Mouse (Mus musculus) thymus, postnatal 36 days (tissue): Measurements from ENCODE around the gene Trpm5.

Experiments used
- DNase-seq, 2 experiments: peaks; one replicate each; pipeline ENCODE4 v3.0.0; 2022; ENCODE audit warnings: mixed read lengths in 2 of 2

Trpm5 gene

DNA sequence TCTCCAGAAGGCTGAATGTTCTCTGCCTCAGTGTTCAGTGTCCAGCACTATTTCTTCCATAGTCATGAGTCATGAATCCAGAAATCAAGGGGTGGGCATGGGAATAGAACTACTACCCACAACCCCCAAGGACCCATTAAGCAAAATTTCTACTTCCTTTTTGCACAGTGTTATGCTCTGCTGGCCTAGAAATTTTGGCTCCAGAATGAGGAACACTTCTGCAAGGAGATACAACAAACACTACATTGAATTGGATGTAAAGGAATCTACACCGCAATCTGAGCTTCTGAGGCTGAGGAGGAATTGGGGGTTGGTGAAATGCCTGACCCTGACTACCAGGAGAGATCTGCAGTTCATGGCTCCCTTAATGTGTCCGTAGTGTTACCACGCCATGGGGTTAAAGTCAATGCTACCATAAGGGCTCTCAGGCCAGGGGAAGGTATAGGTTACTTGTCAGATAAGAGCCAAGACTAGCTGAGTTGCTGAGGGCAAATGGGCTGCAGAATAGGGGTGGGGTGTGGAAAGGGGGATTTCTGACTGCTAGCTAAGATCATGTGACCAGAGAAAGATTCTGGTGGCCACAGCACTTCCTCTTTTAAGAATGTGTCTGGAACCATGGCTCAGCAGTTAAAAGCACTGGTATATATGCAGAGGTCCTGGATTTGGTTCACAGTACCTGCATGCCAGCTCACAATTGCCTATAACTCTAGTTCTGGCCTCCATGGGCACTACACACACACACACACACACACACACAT, 56.1 kb downstream of the Trpm5 start:
- no peak for DNase-seq

DNA sequence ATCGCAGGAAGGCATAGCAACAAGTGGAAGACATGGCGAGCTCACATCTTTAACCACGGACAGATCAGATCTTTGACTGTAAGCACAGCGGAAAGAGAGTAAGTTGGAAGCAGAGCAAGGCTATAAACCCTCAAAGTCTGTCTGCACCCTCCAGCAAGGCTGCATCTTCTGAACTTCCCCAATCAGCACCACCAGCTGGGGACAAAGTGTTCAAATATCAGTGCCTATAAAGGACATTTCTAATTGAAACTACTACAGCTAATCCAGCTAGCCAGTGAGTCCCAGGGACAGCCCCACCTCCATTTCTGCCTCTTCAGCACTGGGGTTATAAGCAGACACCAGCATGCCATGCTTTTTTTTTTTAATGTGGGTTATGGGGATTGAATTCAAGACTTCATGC, 57.1 kb downstream of the Trpm5 start:
- DNase-seq: no peak

DNA sequence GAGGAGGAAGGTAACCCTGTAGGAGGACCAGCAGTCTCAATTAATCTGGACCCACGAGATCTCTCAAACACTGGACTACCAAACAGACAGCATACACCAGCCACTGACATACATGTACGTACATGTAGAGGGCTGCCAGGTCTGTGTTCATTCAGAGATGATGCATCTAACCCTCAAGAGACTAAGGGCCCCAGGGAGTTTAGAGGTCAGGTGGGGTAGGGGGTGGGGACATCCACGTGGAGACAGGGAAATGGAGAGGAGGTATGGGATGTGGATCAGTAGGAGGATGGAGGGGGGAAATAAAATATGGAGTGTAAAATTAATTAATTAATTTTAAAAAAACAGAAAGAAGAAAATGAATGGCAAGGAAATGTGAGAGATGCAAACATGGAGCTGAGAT, 57.7 kb downstream of the Trpm5 start:
- DNase-seq: no peak

DNA sequence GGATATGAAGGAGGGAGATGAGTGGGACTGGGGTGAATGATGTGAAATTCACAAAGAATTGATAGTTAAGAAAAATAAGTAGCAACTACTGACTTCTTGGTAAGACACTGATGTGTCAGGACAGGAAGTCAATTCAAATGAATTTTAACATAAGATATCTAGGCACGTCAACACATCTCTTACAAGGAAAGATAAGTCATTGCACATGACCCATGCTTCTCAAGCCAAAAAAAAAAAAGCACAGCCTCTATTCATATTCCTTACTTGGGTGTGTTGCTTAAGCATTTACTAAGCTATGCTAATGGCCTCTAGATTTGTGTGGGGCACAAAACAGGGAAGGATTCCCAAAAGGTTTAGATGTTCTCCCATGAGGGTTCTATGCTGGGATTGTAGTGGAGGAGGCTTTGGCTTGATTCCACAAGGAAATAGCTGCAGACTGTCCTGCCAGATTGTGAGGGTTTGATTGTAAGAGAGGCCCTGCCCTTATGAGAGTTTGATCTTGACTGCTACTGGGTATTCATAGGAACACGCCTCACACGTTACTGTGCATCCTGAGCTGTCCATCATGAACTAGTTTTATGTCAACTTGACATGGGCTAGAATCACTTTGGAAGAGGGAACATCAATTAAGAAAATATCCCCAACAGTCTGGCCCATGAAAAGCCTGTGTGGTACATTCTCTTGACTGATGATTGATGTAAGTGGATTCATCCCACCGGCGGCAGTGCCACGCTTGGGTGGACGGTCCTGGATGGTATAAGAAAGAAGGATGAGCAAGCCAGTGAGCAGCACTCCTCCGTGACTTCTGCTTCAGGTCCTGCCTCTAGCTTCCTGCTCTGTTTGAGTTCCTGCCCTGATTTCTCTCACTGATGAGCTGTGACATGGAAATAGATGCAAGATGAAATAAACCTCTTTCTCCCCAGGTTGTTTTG, 59.7 kb downstream of the Trpm5 start:
- DNase-seq: no peak

DNA sequence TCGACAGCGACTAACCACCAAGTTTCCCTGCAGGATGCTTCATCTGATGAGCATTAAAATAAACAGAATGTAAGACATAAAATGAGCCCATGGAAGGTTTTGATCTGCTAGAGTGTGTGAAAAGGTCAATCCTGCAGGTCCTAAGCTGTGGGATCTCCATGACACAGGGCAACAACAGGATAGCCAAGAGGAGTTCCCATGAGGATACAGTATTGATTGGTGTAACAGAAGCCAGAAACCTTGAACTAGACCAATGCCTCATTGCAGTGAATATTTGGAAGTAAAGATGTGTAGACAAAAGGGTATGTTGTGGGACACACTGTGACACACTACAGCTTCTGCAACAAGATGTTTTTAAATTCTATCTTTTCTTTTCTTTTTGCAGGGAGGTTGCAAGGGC, 60.3 kb downstream of the Trpm5 start:
- no peak for DNase-seq

DNA sequence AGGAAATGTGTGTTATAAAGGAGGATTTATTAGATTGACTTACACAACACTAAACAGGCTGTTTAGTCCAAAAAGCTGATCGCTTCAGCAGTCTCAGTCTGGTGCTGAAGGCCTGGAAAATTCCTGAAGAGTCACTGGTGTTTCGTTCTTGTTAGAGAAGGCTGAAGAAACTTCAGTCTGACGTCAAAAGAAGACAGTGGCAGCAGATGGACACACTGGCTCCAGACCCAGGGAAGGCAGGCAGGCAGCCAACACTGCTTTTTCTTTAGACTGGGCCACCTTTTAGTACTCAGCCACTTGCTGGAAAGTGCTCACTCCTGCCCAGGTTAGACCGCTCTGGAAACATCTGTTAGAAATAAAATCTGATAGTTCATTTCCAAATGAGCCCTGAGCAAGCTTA, 60.9 kb downstream of the Trpm5 start:
- DNase-seq: no peak

DNA sequence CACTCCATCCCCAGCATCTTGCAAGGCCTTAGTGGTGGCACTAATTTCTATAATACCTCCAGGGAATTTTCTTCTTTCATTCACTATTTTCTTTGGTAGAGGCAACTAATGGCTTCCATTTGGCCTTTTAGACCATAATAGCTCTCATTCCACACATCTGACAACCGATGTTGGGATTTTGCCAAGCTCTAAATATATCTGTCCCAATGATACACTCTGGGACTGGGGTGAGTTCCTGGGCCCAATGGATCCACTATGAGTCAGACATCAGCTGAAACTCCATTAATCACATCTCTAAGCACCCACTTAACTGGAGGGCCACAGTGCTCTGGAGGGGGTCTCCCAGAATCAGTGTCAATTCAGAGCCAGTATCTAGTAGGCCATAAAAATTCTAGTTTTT, 62.6 kb downstream of the Trpm5 start:
- no peak for DNase-seq

DNA sequence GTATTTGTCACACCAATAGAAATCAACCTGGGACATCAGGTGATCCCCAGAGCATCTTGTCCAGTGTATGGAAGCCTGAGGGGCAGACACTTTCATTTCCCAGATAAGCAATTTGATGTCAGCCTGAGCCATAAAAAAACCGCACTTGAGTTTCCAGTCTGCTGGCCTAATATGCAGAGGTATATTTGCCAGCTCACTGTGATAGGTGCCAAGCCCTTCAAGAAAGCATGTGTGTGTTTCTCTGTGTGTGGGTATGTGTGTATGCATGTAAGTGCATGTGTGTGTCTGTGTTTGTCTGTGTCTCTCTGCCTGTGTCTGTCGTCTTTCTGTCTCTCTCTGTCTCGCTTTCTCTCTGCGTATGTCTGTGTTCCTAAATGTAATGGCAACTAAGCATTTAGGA, 67.2 kb downstream of the Trpm5 start:
- no peak for DNase-seq

DNA sequence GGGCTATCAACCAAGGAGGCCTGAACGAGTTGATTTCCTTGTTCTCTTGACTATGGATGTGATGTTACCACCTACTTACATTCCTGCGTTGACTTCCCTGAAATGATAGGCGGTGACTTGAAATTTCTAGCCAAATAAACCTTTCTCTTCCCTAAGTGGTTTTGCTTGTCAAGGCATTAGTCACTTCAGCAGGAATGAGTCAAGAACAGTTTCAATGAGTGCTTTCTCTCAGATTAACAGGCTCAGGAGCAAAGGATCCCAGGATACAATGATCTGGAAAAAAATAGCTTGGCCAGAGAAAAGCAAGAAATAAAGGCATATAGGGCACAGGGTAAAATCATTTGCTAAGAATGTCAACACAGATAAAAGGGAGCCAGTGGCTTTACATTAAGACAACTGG, 68.9 kb downstream of the Trpm5 start:
- DNase-seq: no peak

DNA sequence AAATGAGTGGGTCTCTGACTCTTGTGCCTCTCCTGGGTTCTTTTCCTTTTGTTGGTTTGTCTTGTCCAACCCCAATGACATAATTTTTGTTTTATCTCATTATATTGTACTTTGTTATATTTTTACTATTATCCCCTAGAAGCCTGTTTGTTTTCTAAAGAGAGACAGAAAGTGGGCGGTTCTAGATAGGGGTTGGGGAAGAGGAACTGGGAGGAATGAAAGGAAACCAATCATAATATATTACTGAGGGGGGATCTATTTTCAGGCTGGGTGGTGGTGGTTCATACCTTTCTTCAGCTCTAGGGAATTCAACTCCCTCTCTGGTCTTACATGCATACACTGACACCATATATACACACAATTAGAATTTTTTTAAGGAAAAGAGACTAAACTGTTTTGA, 70.1 kb downstream of the Trpm5 start:
- DNase-seq: no peak

DNA sequence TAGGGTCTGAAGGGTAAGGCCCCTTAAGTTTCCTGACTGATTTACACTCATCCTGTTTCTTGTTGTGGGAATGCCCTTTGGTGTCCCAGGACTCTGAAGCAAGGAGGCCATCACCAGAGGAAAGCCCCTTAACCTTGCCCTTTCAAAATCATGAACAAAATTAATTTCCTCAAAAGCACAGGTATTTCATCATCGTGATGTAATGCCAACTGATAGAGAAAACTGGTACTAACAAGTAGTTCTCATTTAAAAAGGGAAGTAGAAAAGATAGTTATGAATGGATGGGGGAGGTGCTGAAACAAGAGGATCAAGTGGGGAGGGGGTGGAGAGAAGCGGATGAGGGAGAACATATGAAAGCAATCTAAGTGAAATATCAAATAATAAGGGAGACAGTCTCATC, 70.9 kb downstream of the Trpm5 start:
- no peak for DNase-seq

DNA sequence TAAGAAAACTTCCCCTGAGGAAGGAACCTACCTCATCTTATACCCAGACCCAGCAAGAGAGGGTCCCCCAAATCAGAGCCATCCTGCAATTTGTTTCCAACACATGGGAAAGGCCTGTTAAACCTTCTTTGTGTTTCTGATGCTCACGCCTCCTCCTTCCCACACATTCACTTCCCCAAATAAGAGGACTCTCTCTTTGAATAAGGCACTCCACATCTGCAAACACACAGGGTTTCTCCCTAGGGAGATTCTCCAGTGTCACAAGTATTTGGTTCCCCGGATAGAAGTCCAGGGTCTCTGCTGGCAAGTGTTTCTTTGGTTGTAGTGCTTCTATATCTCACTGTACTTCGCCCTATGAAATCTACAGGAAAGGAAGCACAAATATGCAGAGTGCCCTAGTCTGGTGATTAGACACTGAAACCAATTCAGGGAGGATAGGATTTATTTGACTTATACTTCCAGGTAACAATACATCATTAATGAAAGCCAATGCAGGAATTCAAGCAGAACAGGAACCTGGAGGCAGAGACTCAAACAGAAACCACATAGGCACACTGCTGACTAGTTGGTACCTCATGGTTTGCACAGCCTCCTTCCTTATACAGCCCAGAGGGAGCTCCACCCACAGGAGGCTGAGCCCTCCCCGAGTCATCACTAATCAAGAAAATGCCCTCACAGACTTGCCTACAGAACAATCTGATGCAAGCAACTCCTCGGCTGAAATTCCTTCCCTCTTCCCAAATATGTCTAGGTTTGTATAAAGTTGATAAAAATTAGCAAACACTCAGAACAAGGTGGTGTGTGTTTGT, 72.9 kb downstream of the Trpm5 start:
- DNase-seq: no peak

DNA sequence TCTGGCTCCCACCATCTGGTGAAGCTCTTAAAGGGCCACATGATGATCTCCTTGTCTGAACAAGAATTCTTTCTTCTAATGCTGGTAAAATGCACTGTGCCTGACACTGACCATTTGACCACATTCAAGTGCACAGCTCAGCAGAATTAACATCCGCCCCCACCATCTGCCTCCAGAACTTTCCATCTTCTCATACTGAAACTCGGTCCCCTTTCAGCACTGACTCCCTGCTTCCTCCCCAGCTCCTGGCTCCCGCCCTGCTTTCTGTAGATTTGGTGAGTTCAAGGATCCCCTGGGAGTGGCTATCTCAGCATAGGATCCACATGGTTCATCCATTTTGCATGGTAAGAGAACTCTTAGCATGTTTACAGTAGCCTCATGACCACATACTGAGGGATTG, 73.7 kb downstream of the Trpm5 start:
- no peak for DNase-seq

DNA sequence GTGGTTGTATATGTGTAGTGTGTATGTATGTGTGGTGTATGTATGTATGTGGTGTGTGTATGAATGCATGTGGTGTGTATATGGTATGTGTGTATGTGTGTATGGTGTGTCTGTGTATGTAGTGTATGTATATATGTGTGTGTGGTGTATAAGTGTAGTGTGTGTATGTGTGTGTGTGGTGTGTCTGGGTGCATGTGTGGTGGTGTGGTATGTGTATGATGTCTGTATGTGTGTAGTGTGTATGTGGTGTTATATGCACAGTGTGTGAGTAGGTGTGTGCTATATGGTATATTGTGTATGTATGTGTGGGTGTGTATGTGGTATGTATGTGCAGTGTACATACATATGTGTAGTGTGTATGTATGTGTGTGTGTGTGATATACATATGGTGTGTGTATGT, 74.4 kb downstream of the Trpm5 start:
- no peak for DNase-seq
